ENCODE assay signal across 8 mouse cellular contexts in genomic region chr1:86447596-86448171, GRCm38 (mm10). TPM values are rescaled to one million over a fixed set of nuclear protein-coding genes. Genes with fewer than 3 reads are reported as not detected.
DNase-seq lines count a peak whose midpoint lies in the region; ATAC-seq and TF ChIP-seq lines count a peak whose summit lies in the region.
"Had no signal": no experiment of that assay in that cellular context is flagged by ENCODE, and none has a peak within 500 bp of the region (broad histone marks: within the 10 kb centered on the region; RNA-seq: fewer than 3 reads in every experiment).

No protein-coding gene starts in this region.

- H3K9ac ChIP-seq in CH12.LX (ENCODE audit: insufficient read depth, low read depth) (peak overlapping the region; percentile 34), ES-Bruce4 (ENCODE audit: low read depth, poor library complexity, severe bottlenecking) (peak overlapping the region; percentile 37)
- H3K9ac ChIP-seq in neural tube, embryonic 14.5 days (replicated peaks; ENCODE audit: low read depth, low read length) = no peak overlapping the region
- H3K9ac ChIP-seq: neural tube, embryonic 12.5 days had no signal

- TF ChIP-seq POLR2A in CH12.LX (IDR thresholded peaks at IDR 0.05; ENCODE audit: low read depth, low read length) = peak; percentile 51; the same call in 1 of the 2 replicates
- no peak for TF ChIP-seq POLR2A in ES-Bruce4 (IDR thresholded peaks at IDR 0.05; ENCODE audit: insufficient read depth, low read length)
- no peak for TF ChIP-seq POLR2A in thymus, adult 2 months (IDR thresholded peaks at IDR 0.05; ENCODE audit: control insufficient read depth, extremely low read depth, insufficient read depth, low read length, poor library complexity)

- H3K27ac ChIP-seq in CH12.LX (ENCODE audit: insufficient read depth, low read depth) (peak overlapping the region; percentile 39), ES-Bruce4 (ENCODE audit: insufficient read depth, low read length) (peak overlapping the region; percentile 73)
- 0 out of 2 replicates have a peak overlapping the region, but pooled peaks have one; percentile 58 for H3K27ac ChIP-seq in neural tube, embryonic 14.5 days (ENCODE audit: low read depth, low read length)
- no peak overlapping the region for H3K27ac ChIP-seq in thymus, adult 2 months (ENCODE audit: control insufficient read depth, insufficient read depth, low read length)
- H3K27ac ChIP-seq: neural tube, embryonic 12.5 days had no signal

- no peaks in the 10 kb centered on the region for H3K9me3 ChIP-seq in CH12.LX (replicated peaks; ENCODE audit: low read length)
- H3K9me3 ChIP-seq in ES-Bruce4 (replicated peaks; ENCODE audit: control insufficient read depth, insufficient read depth, low read length, poor library complexity, severe bottlenecking) = no peaks in the 10 kb centered on the region
- H3K9me3 ChIP-seq in neural tube, embryonic 14.5 days (ENCODE audit: control insufficient read depth, low read length) = no peaks in the 10 kb centered on the region
- H3K9me3 ChIP-seq: neural tube, embryonic 12.5 days had no signal

- H3K27me3 ChIP-seq in CH12.LX (replicated peaks) = no peaks in the 10 kb centered on the region
- H3K27me3 ChIP-seq in ES-Bruce4 (ENCODE audit: control insufficient read depth, insufficient read depth, low read length, poor library complexity, severe bottlenecking) = no peaks in the 10 kb centered on the region
- H3K27me3 ChIP-seq in neural tube, embryonic 14.5 days (ENCODE audit: control insufficient read depth, insufficient read depth, low read length) = no peaks in the 10 kb centered on the region
- no peaks in the 10 kb centered on the region for H3K27me3 ChIP-seq in thymus, adult 2 months (ENCODE audit: control insufficient read depth, insufficient read depth, low read length)
- H3K27me3 ChIP-seq: neural tube, embryonic 12.5 days had no signal

- peaks cover 20 to 52% of the 10 kb centered on the region in 2 experiments for H3K4me1 ChIP-seq in CH12.LX (ENCODE audit: control insufficient read depth in 1 of 2, insufficient read depth in 2 of 2)
- H3K4me1 ChIP-seq in ES-Bruce4 (ENCODE audit: control insufficient read depth, insufficient read depth, low read length) = peaks cover 9% of the 10 kb centered on the region
- H3K4me1 ChIP-seq in neural tube, embryonic 14.5 days (ENCODE audit: control insufficient read depth, insufficient read depth, low read length) = peaks cover 17% of the 10 kb centered on the region
- peaks cover 20% of the 10 kb centered on the region for H3K4me1 ChIP-seq in thymus, adult 2 months (replicated peaks; ENCODE audit: control insufficient read depth, insufficient read depth, low read length)

- peak overlapping the region; percentile 14 for H3K4me2 ChIP-seq in CH12.LX (ENCODE audit: insufficient read depth, low read depth, poor library complexity, severe bottlenecking)
- H3K4me2 ChIP-seq in neural tube, embryonic 14.5 days (ENCODE audit: low read depth, low read length) = no peak overlapping the region
- H3K4me2 ChIP-seq: neural tube, embryonic 12.5 days had no signal

- peak; percentile 44 for TF ChIP-seq EP300 in CH12.LX (IDR thresholded peaks at IDR 0.05; ENCODE audit: low read length)
- TF ChIP-seq EP300 in ES-Bruce4 (IDR thresholded peaks at IDR 0.05; ENCODE audit: insufficient read depth, low read depth, low read length) = no peak

- in situ Hi-C loops in CH12.LX (cut with MboI; ENCODE audit: low pct_ligation_motif_present, low pct_unique_long_range_greater_than_20kb, low sequenced_read_pairs) = loop anchor here (25.0 kb wide), 1 partner anchor 590 kb away; no protein-coding TSS in a partner anchor

- no peak for ATAC-seq in neural tube, embryonic 14.5 days (ENCODE audit: low read depth)

- WGBS in neural tube, embryonic 14.5 days = 52% methylated on average over 13 of the region's 13 CpGs
- WGBS in thymus, adult 2 months = 89% methylated on average over 13 of the region's 13 CpGs

- H3K79me2 ChIP-seq in CH12.LX (replicated peaks; ENCODE audit: control insufficient read depth, extremely low read depth, insufficient read depth, poor library complexity, severe bottlenecking) = no peaks in the 10 kb centered on the region

- no peak for TF ChIP-seq RAD21 in CH12.LX (IDR thresholded peaks at IDR 0.05; ENCODE audit: low read depth, low read length)

- peak; percentile 65 for DNase-seq in CH12.LX (ENCODE audit: extremely low read depth)
- peak; percentile 66 to 67 for DNase-seq in heart, adult 9 months (ENCODE audit: low spot score in 2 of 2)
- DNase-seq in kidney, postnatal 25 days = peak; percentile 61 to 70
- no peak for DNase-seq in thymus, adult 2 months
- no peak for DNase-seq in adrenal gland, adult 8-10 months

- dilution Hi-C loops in CH12.LX (cut with MboI; ENCODE audit: extremely low pct_ligation_motif_present, extremely low pct_unique_long_range_greater_than_20kb, low sequenced_read_pairs) = no loop called here

- TF ChIP-seq CTCF in CH12.LX (conservative IDR thresholded peaks at IDR 0.05 in 1 of 2, IDR thresholded peaks at IDR 0.05 in 1 of 2; ENCODE audit: low read depth in 2 of 2, low read length in 2 of 2) (peak in 1 of 2 experiments; percentile 19; a peak in 2 of 4 replicates), ES-Bruce4 (IDR thresholded peaks at IDR 0.05; ENCODE audit: low read depth, low read length) (no peak)
- no peak for TF ChIP-seq CTCF in thymus, adult 2 months (IDR thresholded peaks at IDR 0.05; ENCODE audit: borderline replicate concordance, control insufficient read depth, extremely low read depth, insufficient read depth, low read length, poor library complexity)

- H3K4me3 ChIP-seq in CH12.LX (replicated peaks in 1 of 3; ENCODE audit: low read depth in 2 of 3, low read length in 2 of 3, poor library complexity in 1 of 3) (no peak overlapping the region), ES-Bruce4 (ENCODE audit: low read depth, low read length) (peak overlapping the region; percentile 17; the same call in 1 of the 2 replicates)
- H3K4me3 ChIP-seq in neural tube, embryonic 14.5 days (ENCODE audit: low read depth, low read length) = no peak overlapping the region
- no peak overlapping the region for H3K4me3 ChIP-seq in thymus, adult 2 months (ENCODE audit: control insufficient read depth, insufficient read depth, low read length)
- H3K4me3 ChIP-seq: neural tube, embryonic 12.5 days had no signal

- no peaks in the 10 kb centered on the region for H3K36me3 ChIP-seq in CH12.LX (replicated peaks in 1 of 2; ENCODE audit: control insufficient read depth in 1 of 2, insufficient read depth in 1 of 2, low read length in 1 of 2)
- no peaks in the 10 kb centered on the region for H3K36me3 ChIP-seq in ES-Bruce4 (ENCODE audit: control insufficient read depth, insufficient read depth, low read length, poor library complexity, severe bottlenecking)
- no peaks in the 10 kb centered on the region for H3K36me3 ChIP-seq in neural tube, embryonic 14.5 days (ENCODE audit: control insufficient read depth, insufficient read depth, low read length)
- H3K36me3 ChIP-seq in thymus, adult 2 months (ENCODE audit: control insufficient read depth, insufficient read depth, low read length) = no peaks in the 10 kb centered on the region
- H3K36me3 ChIP-seq: neural tube, embryonic 12.5 days had no signal

TF ChIP-seq in CH12.LX, 34 proteins besides CTCF, POLR2A, EP300 and RAD21 (continues in another document):
- TF ChIP-seq POLR2AphosphoS2 (IDR thresholded peaks at IDR 0.05; ENCODE audit: low read depth, low read length) (no peak), CHD2 (IDR thresholded peaks at IDR 0.05; ENCODE audit: low read length) (peak; percentile 32; the same call in 1 of the 2 replicates), USF2 (conservative IDR thresholded peaks at IDR 0.05; ENCODE audit: low read depth, low read length) (no peak), CHD1 (IDR thresholded peaks at IDR 0.05; ENCODE audit: low read depth, low read length) (no peak), ZNF384 (IDR thresholded peaks at IDR 0.05; ENCODE audit: low read depth, low read length) (no peak), MAZ (IDR thresholded peaks at IDR 0.05; ENCODE audit: low read depth, low read length) (peak; percentile 41; the same call in 1 of the 2 replicates), MEF2A (IDR thresholded peaks at IDR 0.05; ENCODE audit: borderline replicate concordance, low read depth, low read length) (peak; percentile 64), MAFK (IDR thresholded peaks at IDR 0.05; ENCODE audit: insufficient replicate concordance, low read length) (0 out of 2 replicates have a peak, but pooled peaks have one; percentile 16), E2F4 (IDR thresholded peaks at IDR 0.05; ENCODE audit: insufficient replicate concordance, low read depth, low read length) (no peak), MAX (IDR thresholded peaks at IDR 0.05; ENCODE audit: low read length) (no peak), SMC3 (IDR thresholded peaks at IDR 0.05; ENCODE audit: low read depth, low read length) (no peak), NELFE (IDR thresholded peaks at IDR 0.05; ENCODE audit: low read depth, low read length) (0 out of 2 replicates have a peak, but pooled peaks have one; percentile 26), USF1 (IDR thresholded peaks at IDR 0.05; ENCODE audit: low read depth, low read length) (no peak), MXI1 (IDR thresholded peaks at IDR 0.05; ENCODE audit: low read depth, low read length) (no peak), BHLHE40 (IDR thresholded peaks at IDR 0.05; ENCODE audit: low read depth, low read length) (no peak), ZC3H11A (IDR thresholded peaks at IDR 0.05; ENCODE audit: low read depth, low read length) (no peak), TCF12 (IDR thresholded peaks at IDR 0.05; ENCODE audit: low read depth, low read length) (peak; percentile 85), MYC (IDR thresholded peaks at IDR 0.05; ENCODE audit: low read depth, low read length) (no peak), HCFC1 (IDR thresholded peaks at IDR 0.05; ENCODE audit: low read depth, low read length) (no peak)

RNA-seq across cellular contexts. Expression of gene Tex44, which starts 21.6 kb away (rescaled TPM):
- total RNA-seq in CH12.LX (2012; rRNA removed) = not detected in 2 replicates
- not detected in 2 replicates for total RNA-seq in CH12.LX (2014; rRNA removed)
- not detected in 2 replicates for polyA plus RNA-seq in CH12.LX (2012; ENCODE audit: insufficient read length, low read depth)
- not detected in 2 replicates for polyA plus RNA-seq in ES-Bruce4 (2011; ENCODE audit: insufficient read depth, insufficient read length, low read depth, missing spikeins)
- not detected in 2 replicates for polyA plus RNA-seq in neural tube, embryonic 14.5 days (2014; fragmentation: Nextera tagmentation; extraction: Ambion mirVana)
- 0.74 and 1.2 TPM in 2 replicates for polyA plus RNA-seq in thymus, adult 2 months (2012; rRNA removed)
- total RNA-seq in adrenal gland, adult 8-10 months (2022) = not detected
- polyA plus RNA-seq: neural tube, embryonic 12.5 days had no signal

RNA-seq across cellular contexts. Expression of gene Nmur1, which starts 21.7 kb away (rescaled TPM):
- total RNA-seq in CH12.LX (2012; rRNA removed) = 0.13 TPM in 1 of 2 replicates, not detected in the other
- not detected in 2 replicates for total RNA-seq in CH12.LX (2014; rRNA removed)
- polyA plus RNA-seq in CH12.LX (2012; ENCODE audit: insufficient read length, low read depth) = 0.16 TPM in 1 of 2 replicates, not detected in the other
- polyA plus RNA-seq in ES-Bruce4 (2011; ENCODE audit: insufficient read depth, insufficient read length, low read depth, missing spikeins) = not detected in 2 replicates
- not detected in 2 replicates for polyA plus RNA-seq in neural tube, embryonic 14.5 days (2014; fragmentation: Nextera tagmentation; extraction: Ambion mirVana)
- polyA plus RNA-seq in thymus, adult 2 months (2012; rRNA removed) = 0.44 and 0.64 TPM in 2 replicates
- not detected for total RNA-seq in adrenal gland, adult 8-10 months (2022)

Comparison
In these comparisons a context has a peak if more than half of its experiments do, and no peak if none do; other contexts are left out.
1. DNase-seq: peak in CH12.LX (single experiment), heart, adult 9 months (2 of 2) and kidney, postnatal 25 days (2 of 2); none in thymus, adult 2 months (single experiment) and adrenal gland, adult 8-10 months (single experiment).